Mouse (Mus musculus) spleen, adult 2 months (tissue): ENCODE measurements around the gene Anapc4. TPM values are rescaled to one million over a fixed set of nuclear protein-coding genes. Genes with fewer than 3 reads are reported as not detected.

Experiments used
- DNase-seq, 2 experiments: peaks; one replicate each; pipeline versions ENCODE4 v3.0.0 to v3.0.0-alpha.2; 2012 to 2021; ENCODE audit warnings: low spot score in 2 of 2, low read depth in 1 of 2
- H3K27ac ChIP-seq: fragments of 200-500 bp; 2 replicates; pipeline ENCODE4 v1.5.1; 2012; ENCODE audit warnings: low read length, inconsistent platforms; ENCODE audit not compliant: insufficient read depth
- H3K27me3 ChIP-seq: fragments of 200-500 bp; 2 replicates; pipeline ENCODE4 v1.6.1; 2012; ENCODE audit warnings: mild to moderate bottlenecking, moderate library complexity, low read length, inconsistent platforms; ENCODE audit not compliant: control insufficient read depth, insufficient read depth
- H3K36me3 ChIP-seq: fragments of 200-500 bp; 2 replicates; pipeline ENCODE4 v1.6.1; 2012; ENCODE audit warnings: mild to moderate bottlenecking, low read length, inconsistent platforms; ENCODE audit not compliant: control insufficient read depth, insufficient read depth
- H3K4me1 ChIP-seq: fragments of 200-500 bp; 2 replicates; pipeline ENCODE4 v1.6.1; 2011; ENCODE audit warnings: inconsistent platforms; ENCODE audit not compliant: control insufficient read depth, insufficient read depth, insufficient read length
- H3K4me3 ChIP-seq: fragments of 200-500 bp; 2 replicates; pipeline ENCODE4 v1.5.1; 2011; ENCODE audit warnings: mild to moderate bottlenecking, inconsistent platforms; ENCODE audit not compliant: insufficient read depth, insufficient read length; ENCODE audit errors: extremely low read depth
- CTCF ChIP-seq: fragments of 200-500 bp; IDR thresholded peaks from 2 replicates; pipeline ENCODE4 v1.5.1; 2011; ENCODE audit warnings: mild to moderate bottlenecking, inconsistent platforms; ENCODE audit not compliant: insufficient read depth, insufficient read length, insufficient replicate concordance; ENCODE audit errors: extremely low read depth
- POLR2A ChIP-seq: fragments of 200-500 bp; IDR thresholded peaks from 2 replicates; pipeline ENCODE4 v1.6.1; 2011; ENCODE audit warnings: low read depth, low read length, inconsistent platforms
- WGBS: fragments of 180-500 bp; shearing (Covaris S2); methylation state at CpG from one replicate; pipeline ENCODE4 v1.1.7; 2018; 5-methylcytosine and 5-hydroxymethylcytosine counted together
- polyA plus RNA-seq: library from polyadenylated mRNA; depleted of rRNA; stranded (reverse); fragments of >200 nt; gene quantifications from 2 replicates; pipeline ENCODE4 v1.2.3, GENCODE M21; 2012

Gene Anapc4
- polyA plus RNA-seq, 1 experiment: 9.4 TPM

DNA sequence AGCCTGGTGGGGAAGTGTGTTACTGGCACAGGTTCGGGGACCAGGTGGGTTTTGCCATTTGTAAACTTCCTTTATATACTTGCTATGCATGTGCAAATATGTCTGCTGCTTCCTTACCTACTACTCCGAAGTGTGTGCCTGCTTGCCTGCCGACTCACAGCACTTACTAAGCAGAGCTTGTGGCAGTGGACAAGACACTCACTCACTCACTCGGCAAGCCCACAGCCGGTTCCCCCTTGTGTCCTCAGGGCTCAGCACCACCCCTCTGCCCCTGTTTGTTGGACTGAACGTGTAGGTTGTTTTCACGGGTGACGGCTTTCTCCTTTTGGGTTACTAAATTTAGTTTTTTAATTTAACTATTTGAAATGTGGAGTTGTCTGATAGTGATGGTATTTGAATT, 27.5 kb upstream of the Anapc4 start:
- Histone ChIP-seq H3K36me3 (peaks cover 14% of the 10 kb centered on the region), H3K4me3 (no peak overlapping the region), H3K27me3 (no peaks in the 10 kb centered on the region), H3K4me1 (no peaks in the 10 kb centered on the region), H3K27ac (no peak overlapping the region)
- WGBS: 87% methylated on average over 8 of the region's 8 CpGs
- TF ChIP-seq POLR2A (no peak), CTCF (no peak)
- DNase-seq: no peak

DNA sequence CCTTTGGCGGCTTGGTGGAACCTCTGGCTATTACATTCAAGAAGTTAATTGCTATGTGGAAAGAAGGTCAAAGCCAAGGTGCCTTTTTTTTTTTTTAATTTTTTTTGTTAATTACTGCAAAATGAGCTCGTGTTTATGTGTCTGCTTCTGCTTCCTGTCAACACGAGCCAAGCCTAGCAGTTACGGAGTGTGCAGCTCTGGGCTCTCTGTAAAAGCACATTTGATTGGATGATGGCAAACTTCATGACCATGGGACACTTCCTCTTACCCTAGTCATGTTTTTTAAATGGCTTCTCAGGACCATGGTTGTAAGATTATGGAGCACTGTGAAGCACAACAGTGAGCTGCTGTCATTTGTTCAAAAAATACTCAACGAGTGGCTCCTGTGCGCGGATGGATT, 26.8 kb upstream of the Anapc4 start:
- 90% methylated on average over 7 of the region's 7 CpGs for WGBS
- H3K27me3 ChIP-seq: no peaks in the 10 kb centered on the region
- no peaks in the 10 kb centered on the region for H3K4me1 ChIP-seq
- DNase-seq: no peak
- H3K36me3 ChIP-seq: peaks cover 14% of the 10 kb centered on the region
- H3K4me3 ChIP-seq: no peak overlapping the region
- TF ChIP-seq CTCF (no peak), POLR2A (no peak)
- no peak overlapping the region for H3K27ac ChIP-seq

DNA sequence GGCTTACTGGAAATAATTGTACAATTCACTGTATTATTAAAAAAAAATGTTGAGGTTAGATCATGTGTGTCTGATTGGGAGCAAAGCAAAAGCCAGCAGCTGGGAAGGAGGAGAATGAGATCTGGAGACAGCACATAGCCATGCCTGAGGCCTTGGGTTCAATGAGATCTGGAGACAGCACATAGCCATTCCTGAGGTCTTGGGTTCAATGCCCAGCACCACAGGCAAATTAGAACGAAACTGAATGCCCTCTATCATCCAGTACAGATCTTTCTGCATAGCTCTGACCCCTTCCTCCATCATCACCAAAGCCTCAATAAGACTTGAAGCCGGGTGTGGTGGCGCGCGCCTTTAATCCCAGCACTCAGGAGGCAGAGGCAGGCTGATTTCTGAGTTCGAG, 23.4 kb upstream of the Anapc4 start:
- Histone ChIP-seq H3K27ac (no peak overlapping the region), H3K4me3 (no peak overlapping the region), H3K27me3 (no peaks in the 10 kb centered on the region), H3K36me3 (peaks cover 14% of the 10 kb centered on the region), H3K4me1 (no peaks in the 10 kb centered on the region)
- no peak for DNase-seq
- WGBS: 94% methylated on average over 6 of the region's 6 CpGs
- TF ChIP-seq CTCF (no peak), POLR2A (no peak)

- no peak for DNase-seq
- H3K36me3 ChIP-seq: peaks cover 16% of the 10 kb centered on the region
- no peak overlapping the region for H3K27ac ChIP-seq
- H3K4me1 ChIP-seq: no peaks in the 10 kb centered on the region
- no peaks in the 10 kb centered on the region for H3K27me3 ChIP-seq
- WGBS: 91% methylated on average over 14 of the region's 14 CpGs
- no peak for TF ChIP-seq POLR2A
- TF ChIP-seq CTCF: no peak
- no peak overlapping the region for H3K4me3 ChIP-seq
These were observed 22.8 kb upstream of the Anapc4 start for GRCm38 (mm10) chr5:52811056-52811455.

GRCm38 (mm10) chr5:52812456-52812855, 21.4 kb upstream of the Anapc4 start:
- no peak for TF ChIP-seq CTCF
- no peak for TF ChIP-seq POLR2A
- Histone ChIP-seq H3K4me1 (no peaks in the 10 kb centered on the region), H3K27ac (no peak overlapping the region), H3K27me3 (no peaks in the 10 kb centered on the region), H3K36me3 (peaks cover 13% of the 10 kb centered on the region), H3K4me3 (no peak overlapping the region)
- WGBS: 95% methylated on average over 10 of the region's 10 CpGs
- no peak for DNase-seq

GRCm38 (mm10) chr5:52813312-52813711, 20.5 kb upstream of the Anapc4 start:
- 96% methylated on average over 7 of the region's 7 CpGs for WGBS

GRCm38 (mm10) chr5:52818676-52819075, 15.1 kb upstream of the Anapc4 start:
- DNase-seq: no peak
- Histone ChIP-seq H3K4me1 (no peaks in the 10 kb centered on the region), H3K36me3 (peaks cover 13% of the 10 kb centered on the region), H3K27ac (no peak overlapping the region), H3K4me3 (no peak overlapping the region), H3K27me3 (no peaks in the 10 kb centered on the region)
- 94% methylated on average over 7 of the region's 7 CpGs for WGBS
- no peak for TF ChIP-seq CTCF
- no peak for TF ChIP-seq POLR2A

More at GRCm38 (mm10) chr5:52813312-52813711, 20.5 kb upstream of the Anapc4 start:
- no peak for TF ChIP-seq CTCF
- TF ChIP-seq POLR2A: no peak
- H3K36me3 ChIP-seq: peaks cover 11% of the 10 kb centered on the region
- no peaks in the 10 kb centered on the region for H3K4me1 ChIP-seq
- no peak overlapping the region for H3K27ac ChIP-seq
- no peak overlapping the region for H3K4me3 ChIP-seq
- DNase-seq: no peak
- no peaks in the 10 kb centered on the region for H3K27me3 ChIP-seq
